Mouse (Mus musculus) left cerebral cortex, postnatal 14 days (tissue): ENCODE measurements at regions not wholly inside any gene's neighbourhood (a gene's known extent, or its start where the extent isn't known, plus 50 kb on each side); places are given as distances from the start of the nearest gene placed in this dataset.

ENCODE experiments used
- DNase-seq, 2 experiments: peaks; one replicate each; pipeline ENCODE4 v3.0.0; 2021 to 2022; ENCODE audit warnings: low spot score in 2 of 2, mixed read lengths in 1 of 2
- intact Hi-C: fragments of 180-260 bp; cut with DNase I; formaldehyde crosslinking; loops from one replicate; pipeline ENCODE4 v1.15.1; 2025

- intact Hi-C loops, result no loop called here
- DNase-seq, result no peak
Observed at GRCm38 (mm10) chr17:40455920-40456319, 63.9 kb upstream of the Esp8 start.

DNA sequence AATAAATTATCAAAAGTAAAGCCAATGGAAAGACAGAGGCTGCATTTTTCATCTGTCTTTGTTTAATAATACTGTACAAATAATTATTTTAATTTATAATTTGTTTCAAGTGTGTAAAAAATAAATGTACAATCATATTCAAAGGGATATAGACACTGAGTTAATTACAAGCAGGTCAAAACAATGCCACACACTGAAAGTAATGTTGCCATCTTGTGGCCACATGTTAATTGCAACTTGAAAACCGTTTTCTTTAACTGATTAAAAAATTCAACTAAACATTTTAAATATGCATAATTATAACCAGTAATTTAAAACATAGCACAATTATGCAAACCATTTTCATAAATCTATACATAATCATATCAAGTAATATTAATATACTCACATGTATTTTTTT, 89.4 kb upstream of the Esp8 start:
- DNase-seq, result peak in 1 of 2 experiments; percentile 11
- intact Hi-C loops, result loop anchor here (5.0 kb wide), 1 partner anchor 273 kb away; no protein-coding TSS in a partner anchor

DNA sequence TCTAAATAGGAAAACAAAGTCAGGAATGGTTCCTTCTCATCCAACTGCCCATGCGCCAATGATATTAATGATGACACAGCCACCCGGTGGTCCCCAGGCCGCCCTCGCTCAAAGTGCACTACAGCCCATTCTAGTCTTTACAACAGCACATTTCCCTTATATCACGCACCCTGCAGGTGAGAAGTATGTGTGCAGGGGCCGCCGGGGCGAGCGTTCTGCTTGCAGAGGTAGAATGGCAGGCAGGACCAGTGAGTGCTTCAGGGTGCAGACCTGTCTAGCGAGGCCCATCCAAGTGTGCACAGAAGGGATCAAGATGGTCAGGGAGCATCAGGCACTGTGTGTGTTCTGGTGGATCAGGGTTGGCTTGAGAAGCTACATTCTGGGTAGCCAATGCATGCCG, 99.6 kb upstream of the Crisp1 start:
- intact Hi-C loops, result no loop called here

DNA sequence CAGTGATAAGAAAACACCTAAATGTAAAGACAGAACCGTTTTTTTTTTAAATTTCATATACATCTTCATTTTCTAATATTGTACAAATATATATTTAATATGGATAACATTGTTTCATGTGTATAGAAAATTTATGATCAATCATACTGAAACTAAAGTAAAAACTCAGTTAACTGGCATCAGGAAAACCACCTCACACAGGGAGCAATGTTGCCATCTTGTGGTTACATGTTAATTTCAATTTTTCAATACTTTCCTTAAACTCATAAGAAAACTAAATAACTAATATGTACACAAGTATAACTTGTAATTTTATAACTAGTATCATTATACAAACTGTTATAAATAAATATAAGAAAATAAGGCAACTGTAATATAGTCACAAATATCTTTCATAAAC, 65.6 kb upstream of the Crisp1 start:
- intact Hi-C loops, result loop anchor here (10.0 kb wide), 1 partner anchor 230 kb away; no protein-coding TSS in a partner anchor
- no peak for DNase-seq

More for the DNA sequence above, 99.6 kb upstream of the Crisp1 start:
- no peak for DNase-seq

GRCm38 (mm10) chr17:40372747-40373146, 53.7 kb upstream of the Crisp1 start:
- intact Hi-C loops, result no loop called here
- DNase-seq, result no peak
